Mouse (Mus musculus): ENCODE measurements around the gene Ints11. TPM values are rescaled to one million over a fixed set of nuclear protein-coding genes. Genes with fewer than 3 reads are reported as not detected.
A peak's percentile ranks its signal among the peaks of the same experiment; 100 is the strongest.

Ints11 gene
- polyA plus RNA-seq, 1 experiment from 2014 or later: 19.9 TPM

GRCm38 (mm10) chr4:155846871-155847578, 22.3 kb upstream of the Ints11 start, which contains the start of gene Dvl1:
Dvl1 (plus strand) TSS chr4:155847402.
- Histone ChIP-seq H3K4me2 (replicated peaks; ENCODE audit: low read depth) (peak within 1 kb of the TSS; percentile 98), H3K9me3 (ENCODE audit: control insufficient read depth) (no peaks in the 10 kb centered on the region), H3K9ac (ENCODE audit: low read depth, low read length) (peak within 1 kb of the TSS; percentile 87), H3K36me3 (ENCODE audit: control insufficient read depth, insufficient read depth) (peaks cover 5% of the 10 kb centered on the region; the same call in 1 of the 2 replicates), H3K27me3 (replicated peaks; ENCODE audit: control insufficient read depth, insufficient read depth, low read length) (no peaks in the 10 kb centered on the region), H3K4me3 (ENCODE audit: low read depth, low read length) (peak within 1 kb of the TSS; percentile 75), H3K27ac (ENCODE audit: low read depth, low read length) (peak within 1 kb of the TSS; percentile 65), H3K4me1 (replicated peaks; ENCODE audit: control insufficient read depth, insufficient read depth, low read length) (peaks cover 6% of the 10 kb centered on the region; the same call in 1 of the 2 replicates)
- WGBS: 2% methylated on average over 36 of the region's 65 CpGs
- peak; percentile 67 for TF ChIP-seq CTCF (IDR thresholded peaks at IDR 0.05; ENCODE audit: low read depth)
- ATAC-seq: peak; percentile 87

- peak; percentile 40 for ATAC-seq
- H3K36me3 ChIP-seq (ENCODE audit: control insufficient read depth, insufficient read depth): peaks cover 1% of the 10 kb centered on the region; the same call in 1 of the 2 replicates
Observed at GRCm38 (mm10) chr4:155847591-155848352, 21.6 kb upstream of the Ints11 start.

GRCm38 (mm10) chr4:155848434-155849095, 20.8 kb upstream of the Ints11 start:
- Histone ChIP-seq H3K36me3 (ENCODE audit: control insufficient read depth, insufficient read depth) (no peaks in the 10 kb centered on the region; the same call in 1 of the 2 replicates), H3K9me3 (ENCODE audit: control insufficient read depth) (no peaks in the 10 kb centered on the region), H3K4me1 (replicated peaks; ENCODE audit: control insufficient read depth, insufficient read depth, low read length) (peaks cover 6% of the 10 kb centered on the region; the same call in 1 of the 2 replicates), H3K27ac (ENCODE audit: low read depth, low read length) (no peak overlapping the region), H3K9ac (ENCODE audit: low read depth, low read length) (peak overlapping the region; percentile 87), H3K4me2 (replicated peaks; ENCODE audit: low read depth) (peak overlapping the region; percentile 98), H3K27me3 (replicated peaks; ENCODE audit: control insufficient read depth, insufficient read depth, low read length) (no peaks in the 10 kb centered on the region), H3K4me3 (ENCODE audit: low read depth, low read length) (peak overlapping the region; percentile 75)
- TF ChIP-seq CTCF (IDR thresholded peaks at IDR 0.05; ENCODE audit: low read depth): no peak
- WGBS: 57% methylated on average over 7 of the region's 7 CpGs
- no peak for ATAC-seq

More at GRCm38 (mm10) chr4:155847591-155848352, 21.6 kb upstream of the Ints11 start:
- TF ChIP-seq CTCF (IDR thresholded peaks at IDR 0.05; ENCODE audit: low read depth): peak; percentile 31
- Histone ChIP-seq H3K9me3 (ENCODE audit: control insufficient read depth) (no peaks in the 10 kb centered on the region), H3K4me3 (ENCODE audit: low read depth, low read length) (peak overlapping the region; percentile 75), H3K27ac (ENCODE audit: low read depth, low read length) (peak overlapping the region; percentile 65), H3K27me3 (replicated peaks; ENCODE audit: control insufficient read depth, insufficient read depth, low read length) (no peaks in the 10 kb centered on the region), H3K4me1 (replicated peaks; ENCODE audit: control insufficient read depth, insufficient read depth, low read length) (peaks cover 6% of the 10 kb centered on the region; the same call in 1 of the 2 replicates), H3K4me2 (replicated peaks; ENCODE audit: low read depth) (peak overlapping the region; percentile 98), H3K9ac (ENCODE audit: low read depth, low read length) (peak overlapping the region; percentile 87)
- 1% methylated on average over 55 of the region's 69 CpGs for WGBS

- TF ChIP-seq CTCF (IDR thresholded peaks at IDR 0.05; ENCODE audit: low read depth): no peak
- Histone ChIP-seq H3K27ac (ENCODE audit: low read depth, low read length) (no peak overlapping the region; the same call in 1 of the 2 replicates), H3K4me1 (replicated peaks; ENCODE audit: control insufficient read depth, insufficient read depth, low read length) (peaks cover 6% of the 10 kb centered on the region; the same call in 1 of the 2 replicates), H3K9ac (ENCODE audit: low read depth, low read length) (no peak overlapping the region), H3K4me2 (replicated peaks; ENCODE audit: low read depth) (peak overlapping the region; percentile 98; the same call in 1 of the 2 replicates), H3K27me3 (replicated peaks; ENCODE audit: control insufficient read depth, insufficient read depth, low read length) (no peaks in the 10 kb centered on the region), H3K9me3 (ENCODE audit: control insufficient read depth) (no peaks in the 10 kb centered on the region), H3K36me3 (ENCODE audit: control insufficient read depth, insufficient read depth) (peaks cover 7% of the 10 kb centered on the region; the same call in 1 of the 2 replicates), H3K4me3 (ENCODE audit: low read depth, low read length) (no peak overlapping the region)
- ATAC-seq: no peak
- 82% methylated on average over 2 of the region's 2 CpGs for WGBS
Observed at GRCm38 (mm10) chr4:155849391-155849790, 20.0 kb upstream of the Ints11 start.

GRCm38 (mm10) chr4:155849792-155850451, 19.4 kb upstream of the Ints11 start:
- Histone ChIP-seq H3K27ac (ENCODE audit: low read depth, low read length) (no peak overlapping the region; the same call in 1 of the 2 replicates), H3K9ac (ENCODE audit: low read depth, low read length) (no peak overlapping the region), H3K4me3 (ENCODE audit: low read depth, low read length) (no peak overlapping the region), H3K27me3 (replicated peaks; ENCODE audit: control insufficient read depth, insufficient read depth, low read length) (no peaks in the 10 kb centered on the region), H3K9me3 (ENCODE audit: control insufficient read depth) (no peaks in the 10 kb centered on the region), H3K4me2 (replicated peaks; ENCODE audit: low read depth) (peak overlapping the region; percentile 9; the same call in 1 of the 2 replicates), H3K4me1 (replicated peaks; ENCODE audit: control insufficient read depth, insufficient read depth, low read length) (peaks cover 6% of the 10 kb centered on the region; the same call in 1 of the 2 replicates), H3K36me3 (ENCODE audit: control insufficient read depth, insufficient read depth) (peaks cover 12% of the 10 kb centered on the region; the same call in 1 of the 2 replicates)
- TF ChIP-seq CTCF (IDR thresholded peaks at IDR 0.05; ENCODE audit: low read depth): no peak
- 56% methylated on average over 3 of the region's 3 CpGs for whole genome bisulfite sequencing
- ATAC-seq: no peak

All from intestine, postnatal 0 days (tissue).